Mouse (Mus musculus) gastrocnemius, postnatal 36 days (tissue): ENCODE results near the gene Tmem183a. TPM values are rescaled to one million over a fixed set of nuclear protein-coding genes. Genes with fewer than 3 reads are reported as not detected.
A peak's percentile ranks its signal among the peaks of the same experiment; 100 is the strongest.

ENCODE experiments used
- DNase-seq, 2 experiments: peaks; one replicate each; pipeline ENCODE4 v3.0.0; 2022
- intact Hi-C: fragments of 180-260 bp; cut with DNase I; formaldehyde crosslinking; loops from one replicate; pipeline ENCODE4 v1.15.1; 2025
- total RNA-seq, 2 experiments: library from RNA; stranded (reverse); gene quantifications; 2 replicates each; pipeline ENCODE4 v1.2.3; 2021

The Tmem183a gene
- total RNA-seq, 2 experiments from 2014 or later, result 11.6 to 16.9 TPM

- intact Hi-C loops, result no loop called here
Measured at GRCm38 (mm10) chr1:134353326-134353725, 8.5 kb downstream of the Tmem183a start.

DNA sequence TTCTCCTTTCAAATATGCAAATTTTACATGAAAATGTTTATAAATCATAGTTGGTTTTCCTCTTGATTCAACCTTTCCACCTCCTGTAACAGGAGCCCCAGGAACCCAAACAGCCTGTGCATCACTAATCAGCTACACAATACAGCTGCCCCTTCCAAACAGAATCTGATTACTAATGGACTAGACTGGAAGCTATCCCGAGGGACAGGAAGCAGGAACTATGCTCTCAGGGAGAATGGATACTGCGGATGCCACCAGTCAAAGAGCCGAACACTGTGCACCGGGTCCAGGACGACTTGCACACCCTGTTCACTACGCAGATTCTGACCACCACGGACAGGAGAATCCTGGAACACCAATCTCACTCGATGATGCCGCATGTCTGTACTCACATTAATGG lies 14.0 kb downstream of the Tmem183a start:
- intact Hi-C loops, result no loop called here
- DNase-seq, result no peak

More at GRCm38 (mm10) chr1:134353326-134353725, 8.5 kb downstream of the Tmem183a start:
- no peak for DNase-seq

- no peak for DNase-seq
- intact Hi-C loops, result no loop called here
Measured at GRCm38 (mm10) chr1:134345075-134345474, 16.7 kb downstream of the Tmem183a start.

DNA sequence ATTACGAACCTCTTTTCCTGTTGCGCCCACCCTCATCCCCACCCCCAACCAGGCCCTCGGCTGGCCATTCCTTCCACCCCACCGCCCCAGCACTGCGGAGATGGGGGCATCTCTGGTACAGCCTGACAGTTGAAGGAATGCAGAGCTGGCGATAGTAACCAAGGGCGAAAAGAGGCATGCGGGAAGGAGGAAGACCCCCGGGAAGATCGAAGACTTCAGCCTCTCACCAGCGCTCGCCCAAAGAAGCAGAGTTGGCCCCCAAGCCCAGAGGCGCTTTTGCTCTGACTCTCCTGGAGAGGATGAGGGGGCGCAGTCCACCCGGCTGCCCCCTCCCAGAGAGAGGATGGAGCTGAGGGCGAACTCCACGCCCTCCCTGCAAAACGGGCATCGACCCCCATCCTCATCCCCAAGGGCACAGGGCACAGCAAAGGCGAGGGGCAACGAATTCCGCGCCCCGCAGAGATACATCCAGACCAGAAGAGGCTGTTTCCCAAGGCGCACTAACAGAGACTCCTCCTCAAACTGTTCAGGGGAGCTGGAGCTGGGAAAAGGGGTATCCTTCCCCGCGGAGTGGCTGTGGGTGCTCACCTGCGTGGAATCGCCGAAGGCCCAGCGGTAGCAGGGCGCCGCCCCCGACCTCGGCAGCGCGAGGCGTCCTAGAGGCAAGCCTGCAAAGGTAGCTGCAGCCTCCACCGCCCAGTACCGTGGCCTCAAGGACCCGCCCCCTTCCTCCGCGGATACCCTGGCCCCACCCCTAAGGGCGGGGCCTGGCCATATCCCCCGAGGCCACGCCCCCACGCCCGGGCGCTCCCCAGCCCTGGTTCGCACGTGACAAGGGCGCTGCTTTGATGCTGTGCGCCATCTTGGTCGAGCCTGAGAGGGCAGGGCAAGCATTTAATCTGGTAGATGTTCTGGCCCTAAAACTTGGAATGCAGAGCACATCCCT lies 17.5 kb downstream of the Tmem183a start:
- DNase-seq, result peak in 1 of 2 experiments; percentile 33
- intact Hi-C loops, result no loop called here

- intact Hi-C loops, result no loop called here
- no peak for DNase-seq
Measured at GRCm38 (mm10) chr1:134343567-134343966, 18.2 kb downstream of the Tmem183a start.

- DNase-seq, result no peak
- intact Hi-C loops, result no loop called here
Measured at GRCm38 (mm10) chr1:134342781-134343310, 18.9 kb downstream of the Tmem183a start.

DNA sequence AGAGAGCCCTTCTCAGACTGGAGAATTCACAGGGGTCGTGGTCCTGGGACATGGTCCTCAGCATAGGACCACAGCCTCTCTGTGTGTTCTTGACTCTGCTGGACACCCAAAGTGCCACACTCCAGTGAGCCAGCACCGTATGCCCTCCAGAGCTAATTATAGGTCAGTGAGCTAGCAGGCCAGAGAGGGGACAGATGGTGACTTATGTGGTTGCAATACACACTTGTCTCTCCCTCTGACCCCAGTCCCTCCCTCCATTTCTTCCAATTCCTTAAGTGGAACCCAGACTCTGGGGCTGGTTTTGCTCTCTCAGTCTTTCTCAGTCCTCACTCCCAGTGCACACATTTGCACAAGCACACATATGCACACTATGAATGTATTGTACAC lies 19.5 kb downstream of the Tmem183a start:
- DNase-seq, result no peak
- intact Hi-C loops, result no loop called here

GRCm38 (mm10) chr1:134341641-134342277 lies 20.0 kb downstream of the Tmem183a start:
- no peak for DNase-seq

GRCm38 (mm10) chr1:134339757-134340619 lies 21.8 kb downstream of the Tmem183a start:
- intact Hi-C loops, result loop anchor here (10.0 kb wide), 1 partner anchor 285 kb away; no protein-coding TSS in a partner anchor
- DNase-seq, result no peak

More at GRCm38 (mm10) chr1:134341641-134342277, 20.0 kb downstream of the Tmem183a start:
- intact Hi-C loops, result no loop called here

DNA sequence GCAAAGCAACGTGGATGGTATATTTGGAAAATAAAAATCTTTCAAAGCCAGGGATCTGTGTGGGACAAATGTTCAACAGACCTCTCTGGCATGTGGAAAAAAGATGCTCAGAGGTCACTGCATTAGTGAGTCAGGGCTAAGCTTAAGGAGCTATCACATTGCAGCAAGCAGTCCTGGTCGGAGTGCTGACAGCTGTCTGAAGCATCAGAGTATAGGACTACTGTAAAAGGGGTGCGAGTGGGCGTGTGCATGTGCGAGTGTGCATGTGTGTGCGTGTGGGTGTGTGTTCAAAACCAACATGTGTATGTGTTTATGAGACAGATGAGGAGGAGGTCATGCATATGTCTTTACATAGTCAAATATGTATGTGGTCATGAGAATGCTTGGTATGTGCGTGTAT lies 22.6 kb downstream of the Tmem183a start:
- no peak for DNase-seq
- intact Hi-C loops, result loop anchor here (10.0 kb wide), 1 partner anchor 284 kb away; no protein-coding TSS in a partner anchor

DNA sequence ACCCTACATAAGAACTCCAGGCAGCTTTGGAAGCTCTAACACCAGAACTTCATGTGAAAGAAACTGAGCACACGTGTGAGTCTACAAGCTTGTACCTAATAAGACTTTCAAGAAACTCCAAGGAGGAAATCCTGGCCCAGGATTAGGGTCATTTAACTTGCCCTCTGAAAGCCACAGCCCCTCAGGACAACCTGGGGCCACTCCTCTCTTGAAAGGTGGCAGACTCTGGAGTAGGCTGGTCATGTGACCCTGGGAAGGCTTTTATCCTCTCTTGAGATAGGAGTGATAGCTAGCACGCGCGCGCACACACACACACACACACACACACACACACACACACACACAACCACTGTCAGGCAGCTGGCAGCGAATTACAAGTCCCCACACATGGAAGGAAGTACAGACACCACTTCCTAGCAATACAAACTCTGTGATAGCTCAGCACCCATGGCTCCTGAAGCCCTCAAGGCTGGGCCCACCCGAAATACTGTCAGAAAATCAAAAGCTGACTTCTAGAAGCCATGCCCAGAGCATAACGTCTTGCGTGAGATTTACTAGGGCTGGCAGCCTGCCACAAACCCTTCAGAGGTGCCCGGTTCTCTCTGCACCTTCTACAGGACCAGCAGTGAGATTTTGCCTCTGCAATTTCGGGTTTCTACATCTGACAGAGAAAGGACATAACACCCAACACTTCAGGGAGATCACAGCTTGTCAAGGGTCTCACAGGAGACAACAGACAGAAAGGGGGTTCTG lies 24.6 kb downstream of the Tmem183a start:
- intact Hi-C loops, result loop anchor here (10.0 kb wide), 1 partner anchor 282 kb away; no protein-coding TSS in a partner anchor
- DNase-seq, result no peak

DNA sequence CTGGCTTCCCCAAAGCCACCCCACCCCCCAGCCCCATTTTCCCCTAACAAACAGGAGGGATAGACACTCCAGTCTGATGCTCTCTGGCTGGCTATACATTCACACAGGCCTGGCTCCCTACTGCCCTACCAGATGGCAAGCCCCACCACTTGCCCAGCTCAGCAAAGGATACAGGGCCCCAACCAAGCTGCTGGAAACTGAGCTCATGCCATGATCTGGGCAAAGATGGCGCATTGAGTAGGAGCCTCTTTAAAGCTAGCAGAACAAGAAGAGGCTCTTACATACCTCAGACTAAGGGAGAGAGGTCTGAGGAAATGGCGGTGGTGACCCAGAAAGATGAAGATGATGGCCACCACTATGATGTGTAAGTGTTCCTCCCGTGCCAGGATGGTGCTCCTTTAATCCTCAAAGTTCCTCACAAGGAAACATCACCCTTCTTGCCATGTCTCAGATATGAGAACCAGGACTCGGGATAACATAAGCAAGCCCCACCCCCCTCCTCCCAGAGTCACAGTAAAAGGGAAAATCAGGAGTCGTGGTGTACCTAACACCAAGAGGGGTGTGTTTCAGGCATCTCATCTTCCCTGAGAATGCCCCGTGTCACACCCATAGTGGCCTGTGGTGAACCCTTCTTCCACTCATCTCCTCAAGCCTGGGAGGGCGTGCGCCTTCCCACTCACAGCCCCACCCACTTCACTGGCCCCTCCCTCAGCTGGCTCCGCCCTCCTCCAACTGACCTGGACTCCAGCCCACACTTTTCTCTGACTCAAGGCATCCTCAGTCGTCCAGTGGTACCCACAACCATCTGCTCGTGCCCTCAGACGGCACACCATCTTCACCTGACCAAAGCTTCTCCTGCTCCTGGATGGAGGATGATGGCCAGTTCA lies 25.6 kb downstream of the Tmem183a start:
- intact Hi-C loops, result loop anchor here (10.0 kb wide), 1 partner anchor 281 kb away; no protein-coding TSS in a partner anchor
- no peak for DNase-seq

DNA sequence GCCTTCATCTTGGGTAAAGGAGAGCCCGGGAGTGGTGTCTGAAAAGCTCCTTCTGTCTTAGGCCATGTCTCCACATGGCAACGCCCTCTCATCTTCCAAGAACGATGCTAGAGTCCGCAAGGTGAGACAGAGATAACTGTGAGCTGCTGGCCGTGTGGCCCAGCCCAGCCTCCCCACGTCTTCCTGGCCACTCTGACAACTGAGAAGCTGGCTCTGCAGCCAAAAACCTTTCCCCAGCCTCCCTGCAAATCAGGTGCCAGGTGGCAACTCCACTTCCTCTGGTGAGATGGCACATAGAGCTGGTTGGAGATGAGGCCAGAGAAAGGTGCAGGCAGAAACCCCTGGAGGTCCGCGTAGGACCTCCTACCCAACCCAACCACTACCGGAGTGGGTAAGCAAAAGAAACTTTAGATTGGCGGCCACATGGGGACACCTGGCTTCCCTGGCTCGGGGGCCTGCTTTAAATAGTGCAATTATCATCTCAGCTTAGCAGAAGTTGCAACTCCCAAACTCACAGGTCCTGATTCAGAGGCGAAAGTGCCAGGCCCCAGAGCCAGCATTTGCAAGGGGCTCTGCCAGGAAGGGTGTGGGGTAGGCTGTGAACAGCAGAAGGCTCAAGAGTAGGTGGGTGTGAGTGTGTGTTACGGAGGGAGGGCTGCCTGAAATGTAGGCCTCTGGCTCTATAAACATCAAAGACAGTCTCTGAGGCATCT lies 26.4 kb downstream of the Tmem183a start:
- no peak for DNase-seq
- intact Hi-C loops, result loop anchor here (10.0 kb wide), 1 partner anchor 281 kb away; no protein-coding TSS in a partner anchor

GRCm38 (mm10) chr1:134334111-134334827 lies 27.5 kb downstream of the Tmem183a start:
- intact Hi-C loops, result loop anchor here (5.0 to 10.0 kb wide), 2 partner anchors 217 to 279 kb away; no protein-coding TSS in a partner anchor
- no peak for DNase-seq

DNA sequence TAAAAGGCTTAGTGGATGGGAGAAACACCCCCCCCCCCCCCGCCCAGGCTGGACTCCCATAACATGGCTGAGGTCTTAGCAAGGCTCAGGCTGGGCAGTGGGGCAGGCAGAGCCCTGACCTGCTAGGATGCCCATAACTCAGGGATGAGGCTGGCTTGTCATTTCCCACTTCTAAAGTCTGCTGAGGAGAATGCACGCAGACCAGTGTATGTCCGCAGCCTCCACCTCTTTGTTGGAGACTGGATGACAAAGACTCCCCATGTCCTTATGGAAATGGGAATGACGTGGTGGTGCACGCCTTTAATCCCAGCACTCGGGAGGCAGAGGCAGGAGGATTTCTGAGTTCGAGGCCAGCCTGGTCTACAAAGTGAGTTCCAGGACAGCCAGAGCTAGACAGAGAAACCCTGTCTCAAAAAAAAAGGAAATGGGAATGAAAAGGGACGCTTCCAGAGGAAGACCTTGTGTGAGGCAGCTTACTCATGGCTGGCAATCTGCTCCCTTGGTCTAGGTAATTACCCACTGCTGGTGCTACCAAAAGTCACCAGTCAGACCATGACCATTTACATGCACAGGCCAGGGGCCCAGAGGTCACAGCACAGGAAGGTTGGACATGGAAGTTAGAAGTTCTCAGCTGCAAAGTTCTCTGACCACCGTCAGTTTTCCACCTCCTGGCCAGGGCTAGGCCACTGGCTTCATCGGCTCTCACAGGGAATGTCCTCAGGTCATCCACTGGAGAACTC lies 28.2 kb downstream of the Tmem183a start:
- DNase-seq, result no peak
- intact Hi-C loops, result loop anchor here (5.0 to 10.0 kb wide), 2 partner anchors 216 to 279 kb away; no protein-coding TSS in a partner anchor

GRCm38 (mm10) chr1:134332770-134333271 lies 29.0 kb downstream of the Tmem183a start, which contains the start of gene Ppfia4:
TSS of gene Ppfia4 (minus strand) at chr1:134332928.
- intact Hi-C loops, result loop anchor here (5.0 to 10.0 kb wide), 2 partner anchors 216 to 278 kb away; no protein-coding TSS in a partner anchor
- DNase-seq, result peak in 1 of 2 experiments; percentile 24
